Mouse (Mus musculus) Patski (cell line): ENCODE results near the gene Per3. TPM values are rescaled to one million over a fixed set of nuclear protein-coding genes. Genes with fewer than 3 reads are reported as not detected.

Experiments used
- ATAC-seq: fragments of 100-300 bp; one replicate; pipeline ENCODE4 v1.8.0; 2021
- CTCF ChIA-PET: fragments of 350-600 bp; sonication (Branson Sonifier 250); formaldehyde crosslinking; loops from one replicate; lab custom pipeline; 2022; ENCODE audit warnings: inconsistent platforms; lab: Charles Lee
- POLR2A ChIA-PET: fragments of 350-600 bp; sonication (Branson Sonifier 250); formaldehyde crosslinking; loops from one replicate; lab custom pipeline; 2022; ENCODE audit warnings: antibody characterized with exemption, inconsistent platforms; lab: Charles Lee
- DNase-seq: peaks from one replicate; pipeline ENCODE4 v3.0.0-alpha.2; 2011; ENCODE audit warnings: low read depth, low spot score
- H3K27me3 ChIP-seq: fragments of 371-371 bp; one replicate; pipeline ENCODE4 v1.5.1; 2021
- CTCF ChIP-seq: fragments of 100-300 bp; IDR thresholded peaks from one replicate; pipeline ENCODE4 v1.5.1; 2021
- in situ Hi-C: fragments of 300-500 bp; cut with MboI; formaldehyde crosslinking; loops from 3 replicates; pipeline ENCODE4 v1.11.1; 2018; ENCODE audit warnings: low pct_unique_long_range_greater_than_20kb, mixed read lengths
- polyA plus RNA-seq: library from polyadenylated mRNA; unstranded; gene quantifications from one replicate; pipeline ENCODE4 v1.2.3, GENCODE M21; 2021

Per3 gene
- polyA plus RNA-seq: 7.4 TPM

GRCm38 (mm10) chr4:151044037-151044943 lies at the start of gene Per3:
Gene Per3 (minus strand): TSS chr4:151044665.
- peak; percentile 90 for ATAC-seq
- ChIA-PET CTCF (no interaction called here), POLR2A (no interaction called here)
- no peak for TF ChIP-seq CTCF
- H3K27me3 ChIP-seq: no peaks in the 10 kb centered on the region
- peak; percentile 67 for DNase-seq
- in situ Hi-C loops: no loop called here

- H3K27me3 ChIP-seq: no peaks in the 10 kb centered on the region
- in situ Hi-C loops: no loop called here
- ChIA-PET CTCF (no interaction called here), POLR2A (no interaction called here)
- no peak for DNase-seq
- ATAC-seq: no peak
- TF ChIP-seq CTCF: no peak
Measured at GRCm38 (mm10) chr4:151089270-151089669, 44.8 kb upstream of the Per3 start, which contains the start of gene Gm13090. Gene Gm13090 (plus strand): TSS chr4:151089570.

GRCm38 (mm10) chr4:151088819-151089218 lies 44.4 kb upstream of the Per3 start:
- ChIA-PET POLR2A (no interaction called here), CTCF (no interaction called here)
- no peaks in the 10 kb centered on the region for H3K27me3 ChIP-seq
- TF ChIP-seq CTCF: no peak
- in situ Hi-C loops: no loop called here
- ATAC-seq: no peak
- no peak for DNase-seq

GRCm38 (mm10) chr4:151087358-151087757 lies 42.9 kb upstream of the Per3 start:
- in situ Hi-C loops: no loop called here
- H3K27me3 ChIP-seq: no peaks in the 10 kb centered on the region
- ATAC-seq: no peak
- no peak for DNase-seq
- POLR2A ChIA-PET: no interaction called here
- CTCF ChIA-PET: no interaction called here
- no peak for TF ChIP-seq CTCF

GRCm38 (mm10) chr4:151083027-151083426 lies 38.6 kb upstream of the Per3 start:
- no peak for ATAC-seq
- ChIA-PET CTCF (interaction anchor here (1.5 kb wide), 1 partner anchor 57 kb away, joined by 3 read pairs; no protein-coding TSS in a partner anchor), POLR2A (no interaction called here)
- no peak for DNase-seq
- no peak for TF ChIP-seq CTCF
- no peaks in the 10 kb centered on the region for H3K27me3 ChIP-seq
- in situ Hi-C loops: no loop called here

- no peaks in the 10 kb centered on the region for H3K27me3 ChIP-seq
- ATAC-seq (no peak), DNase-seq (no peak)
- POLR2A ChIA-PET: no interaction called here
- in situ Hi-C loops: no loop called here
- CTCF ChIA-PET: interaction anchor here (1.5 to 1.6 kb wide), 3 partner anchors 9 to 58 kb away, joined by 3 to 5 read pairs (median 4); no protein-coding TSS in a partner anchor
- no peak for TF ChIP-seq CTCF
Measured at GRCm38 (mm10) chr4:151081977-151082376, 37.5 kb upstream of the Per3 start.

- ChIA-PET POLR2A (no interaction called here), CTCF (interaction anchor here (0.8 to 1.6 kb wide), 4 partner anchors 8 to 58 kb away, joined by 3 to 5 read pairs (median 4); no protein-coding TSS in a partner anchor)
- DNase-seq: no peak
- in situ Hi-C loops: no loop called here
- H3K27me3 ChIP-seq: no peaks in the 10 kb centered on the region
- no peak for TF ChIP-seq CTCF
- no peak for ATAC-seq
Measured at GRCm38 (mm10) chr4:151081355-151081754, 36.9 kb upstream of the Per3 start.

- in situ Hi-C loops: loop anchor here (5.0 kb wide), 1 partner anchor 67 kb away; no protein-coding TSS in a partner anchor
- ChIA-PET POLR2A (no interaction called here), CTCF (interaction anchor here (1.3 kb wide), 1 partner anchor 65 kb away, joined by 5 read pairs; no protein-coding TSS in a partner anchor)
- TF ChIP-seq CTCF: no peak
- ATAC-seq (no peak), DNase-seq (no peak)
- H3K27me3 ChIP-seq: peaks cover 7% of the 10 kb centered on the region
Measured at GRCm38 (mm10) chr4:151074817-151075216, 30.4 kb upstream of the Per3 start.

GRCm38 (mm10) chr4:151073108-151073744 lies 28.8 kb upstream of the Per3 start:
- H3K27me3 ChIP-seq: peaks cover 7% of the 10 kb centered on the region
- peak; percentile 48 for TF ChIP-seq CTCF
- DNase-seq (no peak), ATAC-seq (no peak)
- CTCF ChIA-PET: interaction anchor here (1.0 to 2.8 kb wide), 6 partner anchors 8 to 69 kb away, joined by 3 to 11 read pairs (median 4); no protein-coding TSS in a partner anchor
- POLR2A ChIA-PET: no interaction called here
- in situ Hi-C loops: no loop called here

GRCm38 (mm10) chr4:151070962-151071361 lies 26.5 kb upstream of the Per3 start:
- ATAC-seq (no peak), DNase-seq (no peak)
- no peak for TF ChIP-seq CTCF
- in situ Hi-C loops: no loop called here
- H3K27me3 ChIP-seq: peaks cover 7% of the 10 kb centered on the region
- ChIA-PET CTCF (interaction anchor here (1.9 kb wide), 1 partner anchor 69 kb away, joined by 10 read pairs; no protein-coding TSS in a partner anchor), POLR2A (no interaction called here)
